Mouse (Mus musculus) v-Abl transformed pro-B cells (cell line): ENCODE data around the gene Tns2.

Experiments used
- in situ Hi-C, 2 experiments: fragments of 400-800 bp; cut with MboI; formaldehyde crosslinking; loops; one replicate each; pipeline ENCODE4 v1.15.1; 2025; ENCODE audit not compliant: unreplicated experiment in 2 of 2

Tns2 gene

GRCm38 (mm10) chr15:102106754-102107456 is 6.7 kb downstream of the Tns2 start:
- in situ Hi-C loops: no loop called here

GRCm38 (mm10) chr15:102107689-102108573 is 7.7 kb downstream of the Tns2 start:
- in situ Hi-C loops: no loop called here

GRCm38 (mm10) chr15:102108651-102109525 is 8.7 kb downstream of the Tns2 start:
- in situ Hi-C loops: no loop called here

- in situ Hi-C loops: no loop called here
Measured at GRCm38 (mm10) chr15:102110271-102110670, 10.1 kb downstream of the Tns2 start.

- in situ Hi-C loops: no loop called here
Measured at GRCm38 (mm10) chr15:102110701-102111494, 10.7 kb downstream of the Tns2 start.

- in situ Hi-C loops: no loop called here
Measured at GRCm38 (mm10) chr15:102111495-102111829, 11.2 kb downstream of the Tns2 start.

- in situ Hi-C loops: no loop called here
Measured at GRCm38 (mm10) chr15:102112181-102112580, 12.0 kb downstream of the Tns2 start.

- in situ Hi-C loops: no loop called here
Measured at GRCm38 (mm10) chr15:102112827-102113226, 12.6 kb downstream of the Tns2 start.

- in situ Hi-C loops: no loop called here
Measured at GRCm38 (mm10) chr15:102113674-102114073, 13.5 kb downstream of the Tns2 start.

GRCm38 (mm10) chr15:102114651-102115260 is 14.5 kb downstream of the Tns2 start:
- in situ Hi-C loops: no loop called here

- in situ Hi-C loops: no loop called here
Measured at GRCm38 (mm10) chr15:102115731-102116231, 15.6 kb downstream of the Tns2 start.

- in situ Hi-C loops: no loop called here
Measured at GRCm38 (mm10) chr15:102116753-102117415, 16.7 kb downstream of the Tns2 start.

- in situ Hi-C loops: no loop called here
Measured at GRCm38 (mm10) chr15:102117461-102118443, 17.5 kb downstream of the Tns2 start.

- in situ Hi-C loops: no loop called here
Measured at GRCm38 (mm10) chr15:102118591-102118990, 18.4 kb downstream of the Tns2 start.

- in situ Hi-C loops: no loop called here
Measured at GRCm38 (mm10) chr15:102119121-102119830, 19.1 kb downstream of the Tns2 start.

- in situ Hi-C loops: no loop called here
Measured at GRCm38 (mm10) chr15:102119831-102120170, 19.6 kb downstream of the Tns2 start.

GRCm38 (mm10) chr15:102120530-102120929 is 20.3 kb downstream of the Tns2 start:
- in situ Hi-C loops: no loop called here
